Mouse (Mus musculus) midbrain, embryonic 12.5 days (tissue): Measurements from ENCODE around the gene Cd44. TPM values are rescaled to one million over a fixed set of nuclear protein-coding genes. Genes with fewer than 3 reads are reported as not detected.
A peak's percentile ranks its signal among the peaks of the same experiment; 100 is the strongest.

Source experiments
- ATAC-seq: fragments of 200-750 bp; cut with Nextera tagmentation; 2 replicates; pipeline ENCODE4 v1.8.0; 2017; ENCODE audit warnings: low read depth, moderate TSS enrichment, moderate library complexity; ENCODE audit not compliant: low FRiP score
- H3K27ac ChIP-seq: fragments of 300-500 bp; sonication (generic); replicated peaks from 2 replicates; pipeline ENCODE4 v1.5.1; 2016; ENCODE audit warnings: mild to moderate bottlenecking
- H3K27me3 ChIP-seq: fragments of 300-500 bp; sonication (generic); 2 replicates; pipeline ENCODE4 v1.6.1; 2016; ENCODE audit warnings: mild to moderate bottlenecking
- H3K36me3 ChIP-seq: fragments of 300-500 bp; sonication (generic); 2 replicates; pipeline ENCODE4 v1.6.1; 2016
- H3K4me1 ChIP-seq: fragments of 300-500 bp; sonication (generic); 2 replicates; pipeline ENCODE4 v1.6.1; 2016
- H3K4me2 ChIP-seq: fragments of 300-500 bp; sonication (generic); replicated peaks from 2 replicates; pipeline ENCODE4 v1.6.1; 2016; ENCODE audit warnings: mild to moderate bottlenecking, moderate library complexity
- H3K4me3 ChIP-seq: fragments of 300-500 bp; sonication (generic); 2 replicates; pipeline ENCODE4 v1.5.1; 2016; ENCODE audit warnings: mild to moderate bottlenecking
- H3K9ac ChIP-seq: fragments of 300-500 bp; sonication (generic); replicated peaks from 2 replicates; pipeline ENCODE4 v1.6.1; 2016; ENCODE audit warnings: mild to moderate bottlenecking, moderate library complexity
- H3K9me3 ChIP-seq: fragments of 300-500 bp; sonication (generic); 2 replicates; pipeline ENCODE4 v1.6.1; 2016; ENCODE audit warnings: mild to moderate bottlenecking
- WGBS: fragments of 180-500 bp; shearing (Covaris S2); methylation state at CpG from one replicate; pipeline ENCODE4 v1.1.7; 2016; 5-methylcytosine and 5-hydroxymethylcytosine counted together
- polyA plus RNA-seq: library from polyadenylated mRNA; unstranded; fragments of >200 nt; fragmentation: Nextera tagmentation; extraction: Ambion mirVana; gene quantifications from 2 replicates; pipeline ENCODE4 v1.2.1, GENCODE M21; 2016

Cd44 gene
- polyA plus RNA-seq = 3.0 TPM in 2 replicates

- Histone ChIP-seq H3K4me3 (peak within 1 kb of the TSS; percentile 40), H3K27me3 (peaks cover 35% of the 10 kb centered on the region), H3K27ac (no peak within 1 kb of the TSS), H3K9me3 (no peaks in the 10 kb centered on the region), H3K4me2 (peak within 1 kb of the TSS; percentile 68), H3K36me3 (no peaks in the 10 kb centered on the region), H3K9ac (peak within 1 kb of the TSS; percentile 37), H3K4me1 (peaks cover 14% of the 10 kb centered on the region)
- ATAC-seq = peak; percentile 82
- 1% methylated on average over 28 of the region's 29 CpGs for WGBS
These were observed at the start of gene Cd44 for GRCm38 (mm10) chr2:102900875-102901827. Cd44 (minus strand) TSS chr2:102901665.

DNA sequence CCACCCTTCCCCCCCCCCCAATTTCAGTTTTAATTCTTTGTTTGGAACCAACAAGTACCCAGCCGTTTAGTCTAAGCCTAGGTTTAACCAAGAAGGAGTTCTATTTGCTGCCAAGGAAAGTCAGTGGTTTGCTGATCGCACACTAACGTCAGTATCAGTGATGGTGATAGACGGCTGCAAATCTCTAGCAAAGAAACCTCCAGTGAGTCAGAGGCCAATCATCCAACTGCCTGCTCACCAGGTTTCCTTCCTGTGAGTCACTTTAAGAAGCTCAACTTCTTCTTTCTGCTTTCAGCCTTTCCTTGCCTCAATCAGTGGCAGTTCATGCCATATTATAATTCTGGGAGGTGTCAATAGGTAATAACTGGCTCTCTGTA lies 47.0 kb upstream of the Cd44 start:
- 92% methylated on average over 4 of the region's 4 CpGs for WGBS
- H3K4me3 ChIP-seq = no peak overlapping the region
- no peaks in the 10 kb centered on the region for H3K9me3 ChIP-seq
- no peak overlapping the region for H3K9ac ChIP-seq
- peaks cover 11% of the 10 kb centered on the region for H3K4me1 ChIP-seq
- no peaks in the 10 kb centered on the region for H3K36me3 ChIP-seq
- H3K27ac ChIP-seq = no peak overlapping the region
- no peak overlapping the region for H3K4me2 ChIP-seq
- no peaks in the 10 kb centered on the region for H3K27me3 ChIP-seq
- ATAC-seq = no peak

DNA sequence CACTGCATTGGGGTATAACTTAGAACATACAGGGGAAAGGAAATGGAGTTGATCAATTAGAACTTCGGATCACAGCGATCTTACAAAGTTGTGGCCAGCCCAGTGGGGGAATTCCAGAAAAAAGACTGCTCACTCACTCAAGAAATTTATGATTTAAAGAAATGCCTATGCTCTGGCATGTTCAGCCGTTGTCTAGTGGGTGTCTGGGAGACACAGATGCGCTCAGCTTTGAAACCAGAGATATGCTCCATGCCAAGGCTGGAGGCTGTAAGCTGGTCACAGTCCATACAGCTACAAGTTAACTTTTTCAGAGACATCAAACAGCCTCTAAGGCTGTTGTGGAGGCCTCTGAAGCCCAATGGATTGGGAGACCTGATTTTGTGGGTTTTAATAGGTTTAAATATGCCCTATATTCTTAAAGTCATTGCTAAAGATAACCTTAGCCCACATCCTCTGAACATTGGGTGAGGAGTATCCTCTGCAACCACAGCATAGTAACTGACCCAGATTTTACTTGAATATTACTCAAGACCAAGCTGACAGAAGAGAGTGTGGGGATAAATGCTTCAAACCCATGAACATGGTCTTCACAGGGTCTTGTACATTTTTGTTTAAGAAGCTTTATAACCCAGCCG lies 46.5 kb upstream of the Cd44 start:
- Histone ChIP-seq H3K27ac (no peak overlapping the region), H3K9me3 (no peaks in the 10 kb centered on the region), H3K27me3 (no peaks in the 10 kb centered on the region), H3K4me1 (peaks cover 13% of the 10 kb centered on the region), H3K9ac (no peak overlapping the region), H3K4me2 (no peak overlapping the region), H3K36me3 (no peaks in the 10 kb centered on the region), H3K4me3 (no peak overlapping the region)
- no peak for ATAC-seq
- 93% methylated on average over 5 of the region's 5 CpGs for WGBS

DNA sequence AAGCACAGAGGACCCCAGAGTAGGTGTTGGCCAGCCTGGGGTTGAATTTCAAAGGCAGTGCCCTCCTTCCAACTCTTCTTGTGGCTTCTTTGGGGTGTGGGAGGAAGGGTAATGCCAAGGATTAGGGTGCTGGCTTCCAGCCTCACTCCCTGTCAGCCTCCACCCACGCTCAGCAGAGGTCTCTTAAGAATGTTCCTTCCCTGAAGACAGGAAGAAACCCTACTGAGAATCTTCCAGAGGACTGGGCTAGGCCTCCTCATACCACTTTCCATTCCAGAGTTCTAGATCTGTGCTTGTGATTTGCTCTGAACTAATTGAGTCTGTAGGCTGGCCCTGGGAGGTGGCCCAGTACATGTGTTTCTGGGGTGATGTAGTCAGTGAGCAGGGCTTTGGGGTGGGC lies 43.6 kb upstream of the Cd44 start:
- Histone ChIP-seq H3K4me2 (no peak overlapping the region), H3K4me1 (peaks cover 13% of the 10 kb centered on the region), H3K9ac (no peak overlapping the region), H3K9me3 (no peaks in the 10 kb centered on the region), H3K27me3 (no peaks in the 10 kb centered on the region), H3K27ac (no peak overlapping the region), H3K36me3 (no peaks in the 10 kb centered on the region), H3K4me3 (no peak overlapping the region)
- ATAC-seq = no peak
- 63% methylated on average over 1 of the region's 1 CpGs for WGBS

DNA sequence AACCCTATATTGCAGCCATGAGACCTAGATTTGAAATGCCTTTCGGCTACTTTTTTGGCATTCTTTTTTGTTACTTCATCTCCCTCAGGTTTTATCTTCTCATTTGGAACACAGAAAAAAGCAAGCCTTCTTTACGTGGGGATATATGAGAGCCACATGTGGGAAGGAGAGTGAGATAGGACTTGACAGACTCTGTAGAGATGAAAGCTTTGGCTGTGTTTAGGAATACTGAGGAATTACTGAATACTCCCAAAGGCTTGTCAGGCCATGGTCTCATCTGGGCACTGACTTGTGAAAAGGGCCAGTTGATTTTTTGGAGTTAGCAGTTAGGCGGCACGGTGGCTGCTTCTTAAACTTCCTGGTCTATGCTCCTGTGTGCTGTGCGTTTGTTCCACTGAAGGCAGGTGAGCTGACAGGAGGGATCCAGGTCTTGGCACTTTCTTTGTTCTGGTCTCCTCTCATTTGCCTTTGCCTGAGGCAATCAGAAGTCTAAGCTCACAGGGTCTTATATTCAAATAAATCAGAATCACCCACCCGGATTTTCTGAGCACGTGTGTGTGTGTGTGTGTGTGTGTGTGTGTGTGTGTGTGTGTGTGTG lies 43.0 kb upstream of the Cd44 start:
- Histone ChIP-seq H3K9ac (no peak overlapping the region), H3K27ac (no peak overlapping the region), H3K4me3 (no peak overlapping the region), H3K36me3 (no peaks in the 10 kb centered on the region), H3K27me3 (no peaks in the 10 kb centered on the region), H3K9me3 (no peaks in the 10 kb centered on the region), H3K4me1 (peaks cover 13% of the 10 kb centered on the region), H3K4me2 (no peak overlapping the region)
- no peak for ATAC-seq
- 86% methylated on average over 7 of the region's 7 CpGs for WGBS

GRCm38 (mm10) chr2:102943983-102944382 lies 42.5 kb upstream of the Cd44 start:
- H3K27ac ChIP-seq = no peak overlapping the region
- peak; percentile 80 for ATAC-seq
- no peak overlapping the region for H3K4me3 ChIP-seq
- WGBS = 31% methylated on average over 6 of the region's 6 CpGs
- H3K9ac ChIP-seq = no peak overlapping the region
- H3K9me3 ChIP-seq = no peaks in the 10 kb centered on the region
- H3K4me1 ChIP-seq = peaks cover 13% of the 10 kb centered on the region
- no peaks in the 10 kb centered on the region for H3K27me3 ChIP-seq
- H3K36me3 ChIP-seq = no peaks in the 10 kb centered on the region
- H3K4me2 ChIP-seq = no peak overlapping the region

GRCm38 (mm10) chr2:102942782-102943080 lies 41.3 kb upstream of the Cd44 start:
- Histone ChIP-seq H3K4me3 (no peak overlapping the region), H3K27ac (no peak overlapping the region)

GRCm38 (mm10) chr2:102941937-102942781 lies 40.7 kb upstream of the Cd44 start:
- no peak overlapping the region for H3K27ac ChIP-seq
- WGBS = 82% methylated on average over 10 of the region's 10 CpGs
- no peaks in the 10 kb centered on the region for H3K36me3 ChIP-seq
- H3K9ac ChIP-seq = no peak overlapping the region
- H3K27me3 ChIP-seq = no peaks in the 10 kb centered on the region
- H3K4me3 ChIP-seq = no peak overlapping the region
- H3K9me3 ChIP-seq = no peaks in the 10 kb centered on the region
- ATAC-seq = no peak
- no peak overlapping the region for H3K4me2 ChIP-seq
- peaks cover 13% of the 10 kb centered on the region for H3K4me1 ChIP-seq

More at GRCm38 (mm10) chr2:102942782-102943080, 41.3 kb upstream of the Cd44 start:
- H3K9me3 ChIP-seq = no peaks in the 10 kb centered on the region
- ATAC-seq = no peak
- H3K4me2 ChIP-seq = no peak overlapping the region
- WGBS = 92% methylated on average over 3 of the region's 3 CpGs
- H3K36me3 ChIP-seq = no peaks in the 10 kb centered on the region
- H3K9ac ChIP-seq = no peak overlapping the region
- H3K4me1 ChIP-seq = peaks cover 13% of the 10 kb centered on the region
- no peaks in the 10 kb centered on the region for H3K27me3 ChIP-seq

DNA sequence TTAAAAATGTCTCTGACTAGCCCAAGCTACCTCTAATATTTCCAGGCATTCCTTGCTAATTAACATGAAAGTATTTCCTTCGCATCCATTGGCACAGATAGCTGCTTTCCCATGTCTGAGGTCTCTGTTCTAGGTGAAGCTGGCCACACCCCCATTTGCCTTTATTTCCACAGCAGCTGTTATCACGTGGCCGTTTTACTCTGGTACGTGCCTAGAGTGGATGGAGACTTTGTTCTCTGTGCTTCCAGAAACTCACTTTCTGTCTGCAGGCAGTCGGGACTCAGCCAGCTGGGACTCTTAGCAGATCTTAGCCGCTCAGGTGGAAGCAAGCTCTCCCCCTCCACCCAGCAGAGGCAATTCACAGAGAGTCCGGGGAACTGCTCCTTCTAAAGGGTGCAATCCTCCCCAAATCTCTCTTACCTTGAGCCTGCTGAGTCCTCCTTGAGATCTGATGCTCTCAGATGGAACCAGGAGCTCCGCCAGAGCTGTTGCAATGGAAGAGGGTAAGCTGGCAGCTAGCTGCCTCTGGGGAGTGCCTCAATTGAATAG lies 39.4 kb upstream of the Cd44 start:
- no peak overlapping the region for H3K9ac ChIP-seq
- 78% methylated on average over 8 of the region's 8 CpGs for WGBS
- H3K4me2 ChIP-seq = no peak overlapping the region
- H3K36me3 ChIP-seq = no peaks in the 10 kb centered on the region
- H3K27me3 ChIP-seq = no peaks in the 10 kb centered on the region
- no peak overlapping the region for H3K27ac ChIP-seq
- no peaks in the 10 kb centered on the region for H3K9me3 ChIP-seq
- ATAC-seq = no peak
- H3K4me3 ChIP-seq = no peak overlapping the region
- peaks cover 13% of the 10 kb centered on the region for H3K4me1 ChIP-seq

- WGBS = 93% methylated on average over 8 of the region's 8 CpGs
- H3K4me3 ChIP-seq = no peak overlapping the region
- ATAC-seq = no peak
These were observed 38.7 kb upstream of the Cd44 start for GRCm38 (mm10) chr2:102940158-102940557.

GRCm38 (mm10) chr2:102936886-102937285 lies 35.4 kb upstream of the Cd44 start:
- Histone ChIP-seq H3K9ac (no peak overlapping the region), H3K27ac (no peak overlapping the region), H3K36me3 (no peaks in the 10 kb centered on the region), H3K4me1 (no peaks in the 10 kb centered on the region; the same call in 1 of the 2 replicates), H3K27me3 (no peaks in the 10 kb centered on the region), H3K4me2 (no peak overlapping the region), H3K4me3 (no peak overlapping the region), H3K9me3 (no peaks in the 10 kb centered on the region)
- WGBS = 46% methylated on average over 3 of the region's 3 CpGs
- ATAC-seq = no peak

More at GRCm38 (mm10) chr2:102940158-102940557, 38.7 kb upstream of the Cd44 start:
- Histone ChIP-seq H3K9ac (no peak overlapping the region), H3K27ac (no peak overlapping the region), H3K27me3 (no peaks in the 10 kb centered on the region), H3K4me2 (no peak overlapping the region), H3K9me3 (no peaks in the 10 kb centered on the region), H3K36me3 (no peaks in the 10 kb centered on the region), H3K4me1 (peaks cover 13% of the 10 kb centered on the region)
